Mouse (Mus musculus) ES-Bruce4 (cell line): ENCODE measurements around the gene D430041D05Rik.

Experiments
- CTCF ChIP-seq: IDR thresholded peaks from one replicate; pipeline ENCODE4 v1.8.1; 2011; ENCODE audit warnings: low read depth, low read length
- EP300 ChIP-seq: IDR thresholded peaks from 2 replicates; pipeline ENCODE4 v1.6.1; 2011; ENCODE audit warnings: low read depth, low read length; ENCODE audit not compliant: insufficient read depth
- POLR2A ChIP-seq: IDR thresholded peaks from one replicate; pipeline ENCODE4 v1.8.1; 2011; ENCODE audit warnings: low read length; ENCODE audit not compliant: insufficient read depth

DNA sequence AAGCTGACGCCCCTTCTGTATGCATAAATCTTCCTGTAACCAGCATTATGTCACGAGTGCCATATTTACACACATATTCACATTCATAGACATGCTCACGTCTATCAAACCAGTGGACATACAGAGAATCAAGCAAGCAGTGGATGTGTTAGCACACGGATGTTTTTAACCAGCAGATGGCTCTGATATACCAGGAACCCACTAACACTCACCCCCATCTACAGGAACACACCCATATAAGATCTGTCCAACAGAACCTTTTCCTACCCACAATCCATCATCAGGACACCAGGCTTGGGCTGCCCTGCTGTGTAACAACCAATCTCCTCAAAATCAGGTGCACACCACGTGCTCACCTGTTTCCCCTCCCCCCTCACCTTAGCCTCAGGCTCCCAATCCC lies 76.9 kb downstream of the D430041D05Rik start:
- no peak for TF ChIP-seq POLR2A
- TF ChIP-seq CTCF, result no peak
- TF ChIP-seq EP300, result no peak
